Mouse (Mus musculus) forebrain, embryonic 15.5 days (tissue): ENCODE results near the gene Ube2k. TPM values are rescaled to one million over a fixed set of nuclear protein-coding genes. Genes with fewer than 3 reads are reported as not detected.

Experiments used
- ATAC-seq: fragments of 200-750 bp; cut with Nextera tagmentation; replicated peaks from 2 replicates; pipeline ENCODE4 v1.8.0; 2017; ENCODE audit warnings: mild to moderate bottlenecking, moderate TSS enrichment, moderate library complexity
- H3K27ac ChIP-seq: fragments of 300-500 bp; sonication (generic); replicated peaks from 2 replicates; pipeline ENCODE4 v1.5.1; 2015; ENCODE audit warnings: mild to moderate bottlenecking, inconsistent platforms
- H3K27me3 ChIP-seq: fragments of 300-500 bp; sonication (generic); 2 replicates; pipeline ENCODE4 v1.6.1; 2015; ENCODE audit warnings: inconsistent platforms
- H3K36me3 ChIP-seq: fragments of 300-500 bp; sonication (generic); 2 replicates; pipeline ENCODE4 v1.6.1; 2015; ENCODE audit warnings: mild to moderate bottlenecking, inconsistent platforms
- H3K4me1 ChIP-seq: fragments of 300-500 bp; sonication (generic); 2 replicates; pipeline ENCODE4 v1.6.1; 2015; ENCODE audit warnings: inconsistent platforms
- H3K4me2 ChIP-seq: fragments of 300-500 bp; sonication (generic); replicated peaks from 2 replicates; pipeline ENCODE4 v1.6.1; 2015; ENCODE audit warnings: mild to moderate bottlenecking, inconsistent platforms
- H3K4me3 ChIP-seq: fragments of 300-500 bp; sonication (generic); 2 replicates; pipeline ENCODE4 v1.5.1; 2015; ENCODE audit warnings: mild to moderate bottlenecking, inconsistent platforms
- H3K9ac ChIP-seq: fragments of 300-500 bp; sonication (generic); replicated peaks from 2 replicates; pipeline ENCODE4 v1.6.1; 2015; ENCODE audit warnings: mild to moderate bottlenecking, inconsistent platforms
- H3K9me3 ChIP-seq: fragments of 300-500 bp; sonication (generic); 2 replicates; pipeline ENCODE4 v1.6.1; 2016; ENCODE audit warnings: inconsistent platforms
- WGBS: fragments of 180-500 bp; shearing (Covaris S2); methylation state at CpG from one replicate; pipeline ENCODE4 v1.1.7; 2015; ENCODE audit warnings: mixed read lengths; 5-methylcytosine and 5-hydroxymethylcytosine counted together
- polyA plus RNA-seq: library from polyadenylated mRNA; unstranded; fragments of >200 nt; fragmentation: Nextera tagmentation; extraction: Ambion mirVana; gene quantifications from 2 replicates; pipeline ENCODE4 v1.2.1, GENCODE M21; 2015

Gene Ube2k
- polyA plus RNA-seq, 1 experiment from 2014 or later = 195 TPM

- Histone ChIP-seq H3K9me3 (no peaks in the 10 kb centered on the region), H3K4me3 (no peak overlapping the region), H3K4me2 (no peak overlapping the region), H3K27ac (no peak overlapping the region), H3K9ac (no peak overlapping the region), H3K4me1 (no peaks in the 10 kb centered on the region), H3K36me3 (peaks cover 16% of the 10 kb centered on the region), H3K27me3 (no peaks in the 10 kb centered on the region)
- ATAC-seq = no peak
- 91% methylated on average over 7 of the region's 7 CpGs for WGBS
These were observed 62.6 kb downstream of the Ube2k start for GRCm38 (mm10) chr5:65599681-65600080.

- Histone ChIP-seq H3K4me1 (no peaks in the 10 kb centered on the region), H3K4me3 (no peak overlapping the region), H3K9ac (no peak overlapping the region), H3K27me3 (no peaks in the 10 kb centered on the region), H3K36me3 (peaks cover 17% of the 10 kb centered on the region; the same call in 1 of the 2 replicates), H3K27ac (no peak overlapping the region), H3K9me3 (no peaks in the 10 kb centered on the region), H3K4me2 (no peak overlapping the region)
- no peak for ATAC-seq
- 97% methylated on average over 1 of the region's 1 CpGs for WGBS
These were observed 69.8 kb downstream of the Ube2k start for GRCm38 (mm10) chr5:65606820-65607219.

GRCm38 (mm10) chr5:65609769-65610168 lies 72.7 kb downstream of the Ube2k start:
- 85% methylated on average over 5 of the region's 5 CpGs for WGBS
- no peak overlapping the region for H3K9ac ChIP-seq
- no peaks in the 10 kb centered on the region for H3K4me1 ChIP-seq
- H3K36me3 ChIP-seq = peaks cover 27% of the 10 kb centered on the region
- H3K27me3 ChIP-seq = no peaks in the 10 kb centered on the region
- no peak overlapping the region for H3K4me2 ChIP-seq
- H3K9me3 ChIP-seq = no peaks in the 10 kb centered on the region
- no peak overlapping the region for H3K4me3 ChIP-seq
- no peak for ATAC-seq
- H3K27ac ChIP-seq = no peak overlapping the region

DNA sequence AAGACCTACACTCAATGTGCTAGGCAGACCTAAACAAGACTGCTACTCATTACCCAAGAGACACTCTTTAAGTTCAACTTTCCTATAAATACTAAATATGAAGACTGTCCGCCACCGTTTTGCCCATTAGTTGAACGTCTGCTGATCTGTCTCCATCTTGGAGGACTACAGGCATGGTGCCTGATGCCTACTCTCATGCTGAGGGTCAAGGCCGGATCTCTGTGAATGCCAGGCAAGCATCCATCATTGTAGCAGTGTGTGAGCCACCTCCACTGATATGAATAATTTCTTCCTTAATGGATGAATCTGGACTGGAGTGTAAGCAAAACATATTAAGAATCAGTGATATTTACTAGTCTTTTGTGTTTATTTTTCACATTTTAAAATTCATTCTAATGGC lies 73.5 kb downstream of the Ube2k start:
- Histone ChIP-seq H3K4me3 (no peak overlapping the region), H3K27ac (no peak overlapping the region), H3K36me3 (peaks cover 34% of the 10 kb centered on the region), H3K4me2 (no peak overlapping the region), H3K4me1 (no peaks in the 10 kb centered on the region), H3K9me3 (no peaks in the 10 kb centered on the region), H3K9ac (no peak overlapping the region), H3K27me3 (no peaks in the 10 kb centered on the region)
- no peak for ATAC-seq
- 89% methylated on average over 4 of the region's 4 CpGs for WGBS

DNA sequence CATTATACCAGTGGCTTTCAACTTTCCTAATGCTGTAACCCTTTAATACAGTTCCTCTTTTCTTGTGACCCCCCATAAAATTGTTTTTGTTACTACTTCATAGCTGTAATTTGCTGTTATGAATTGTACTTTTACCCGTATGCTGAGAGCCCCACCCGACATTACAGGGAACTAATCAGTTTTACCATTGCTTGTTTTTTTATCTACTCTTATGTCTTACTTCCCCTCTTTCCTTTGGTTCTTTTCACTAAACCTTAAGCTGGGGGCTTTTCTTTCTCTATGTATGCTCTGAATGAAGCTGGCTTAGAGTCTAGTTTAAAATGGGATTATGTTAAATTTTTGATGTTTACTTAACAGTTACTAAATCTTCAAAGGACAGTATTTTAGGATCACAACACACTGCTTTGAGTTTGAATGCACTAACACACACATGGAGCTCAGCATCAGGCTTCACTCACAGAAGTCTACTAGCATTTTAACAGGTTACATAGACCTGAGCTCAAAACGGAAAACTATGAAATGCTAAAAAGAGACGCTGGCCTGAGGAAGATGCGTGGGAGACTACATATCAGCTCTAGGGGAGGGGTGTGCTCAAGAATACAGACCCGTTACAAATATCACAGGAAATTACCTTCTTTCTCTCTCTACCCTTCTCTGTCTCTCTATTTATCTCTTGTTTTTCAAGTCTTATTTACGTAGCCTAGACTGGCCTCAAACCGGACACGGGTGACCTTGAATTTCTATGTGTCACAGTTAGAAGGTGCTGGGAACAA lies 76.3 kb downstream of the Ube2k start:
- no peak overlapping the region for H3K4me3 ChIP-seq
- H3K4me1 ChIP-seq = no peaks in the 10 kb centered on the region
- no peak overlapping the region for H3K9ac ChIP-seq
- WGBS = 88% methylated on average over 9 of the region's 9 CpGs
- H3K27me3 ChIP-seq = no peaks in the 10 kb centered on the region
- H3K27ac ChIP-seq = no peak overlapping the region
- ATAC-seq = no peak
- H3K9me3 ChIP-seq = no peaks in the 10 kb centered on the region
- H3K4me2 ChIP-seq = no peak overlapping the region
- peaks cover 52% of the 10 kb centered on the region for H3K36me3 ChIP-seq

DNA sequence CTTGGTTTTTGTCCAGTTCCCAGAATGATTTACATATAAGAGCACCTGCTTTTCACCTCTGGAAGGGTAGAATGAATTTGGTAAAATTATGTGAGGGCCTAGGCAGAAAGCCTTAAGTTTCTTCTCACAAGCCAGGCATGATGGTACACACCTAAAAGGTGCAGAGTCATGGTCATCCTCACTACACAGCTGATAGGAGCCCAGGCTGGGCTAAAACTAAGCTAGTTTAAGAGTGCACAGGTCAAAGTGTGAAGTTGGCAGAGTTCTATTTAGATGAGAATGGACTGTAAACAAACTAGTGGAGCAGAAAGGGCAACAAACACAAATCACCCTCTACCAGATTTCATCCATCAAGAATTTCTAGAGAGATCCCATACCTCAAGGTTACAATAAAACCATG lies 87.3 kb downstream of the Ube2k start:
- H3K4me1 ChIP-seq = no peaks in the 10 kb centered on the region
- no peak for ATAC-seq
- H3K27ac ChIP-seq = no peak overlapping the region
- peaks cover 55% of the 10 kb centered on the region for H3K36me3 ChIP-seq
- no peaks in the 10 kb centered on the region for H3K27me3 ChIP-seq
- H3K4me3 ChIP-seq = no peak overlapping the region
- no peaks in the 10 kb centered on the region for H3K9me3 ChIP-seq
- no peak overlapping the region for H3K9ac ChIP-seq
- no peak overlapping the region for H3K4me2 ChIP-seq

GRCm38 (mm10) chr5:65638896-65639295 lies 101.9 kb downstream of the Ube2k start:
- H3K4me1 ChIP-seq = no peaks in the 10 kb centered on the region
- no peak for ATAC-seq
- 100% methylated on average over 1 of the region's 1 CpGs for WGBS
- H3K4me2 ChIP-seq = no peak overlapping the region
- H3K27me3 ChIP-seq = no peaks in the 10 kb centered on the region
- no peak overlapping the region for H3K27ac ChIP-seq
- no peaks in the 10 kb centered on the region for H3K9me3 ChIP-seq
- peaks cover 64% of the 10 kb centered on the region for H3K36me3 ChIP-seq
- H3K9ac ChIP-seq = no peak overlapping the region
- H3K4me3 ChIP-seq = no peak overlapping the region

Other genes starting within 250 kb of the Ube2k start
- gene Rfc1, start 201.6 kb upstream of the Ube2k start, polyA plus RNA-seq = 44.2 and 46.5 TPM in 2 replicates
- 0.08 TPM in 1 of 2 replicates, not detected in the other for gene Klb, start 188.9 kb upstream of the Ube2k start, polyA plus RNA-seq
- 635 and 693 TPM in 2 replicates for gene Rpl9, start 145.8 kb upstream of the Ube2k start, polyA plus RNA-seq
- gene Lias, start 145.7 kb upstream of the Ube2k start, polyA plus RNA-seq = 62.5 and 69.0 TPM in 2 replicates
- 60.4 and 60.7 TPM in 2 replicates for gene Ugdh, start 101.3 kb upstream of the Ube2k start, polyA plus RNA-seq
- not detected in 2 replicates for gene Gm43552, start 44.4 kb upstream of the Ube2k start, polyA plus RNA-seq
- gene Smim14, start within 50 bp of the Ube2k start, polyA plus RNA-seq = 190 and 195 TPM in 2 replicates
- 59.8 and 68.3 TPM in 2 replicates for gene Pds5a, start 161.0 kb downstream of the Ube2k start, polyA plus RNA-seq
- gene N4bp2, start 226.3 kb downstream of the Ube2k start, polyA plus RNA-seq = 20.2 and 20.7 TPM in 2 replicates